Mouse (Mus musculus) heart, postnatal 4 days (tissue): ENCODE measurements around the gene Kcnmb2. TPM values are rescaled to one million over a fixed set of nuclear protein-coding genes. Genes with fewer than 3 reads are reported as not detected.

Experiments
- DNase-seq: peaks from one replicate; pipeline ENCODE4 v3.0.0; 2021
- total RNA-seq, 2 experiments: library from RNA; stranded (reverse); gene quantifications; 2 replicates each; pipeline ENCODE4 v1.2.3; 2021

The Kcnmb2 gene
- total RNA-seq = under 1 TPM; 0.18 to 0.33 TPM

GRCm38 (mm10) chr3:31902504-31903330 is at the start of gene Kcnmb2:
Gene Kcnmb2, plus strand, starts transcription at chr3:31902507.
- DNase-seq = peak; percentile 7

- no peak for DNase-seq
Measured at GRCm38 (mm10) chr3:31863522-31863921, 38.8 kb upstream of the Kcnmb2 start.

- DNase-seq = no peak
Measured at GRCm38 (mm10) chr3:31864070-31864469, 38.2 kb upstream of the Kcnmb2 start.

- no peak for DNase-seq
Measured at GRCm38 (mm10) chr3:31871461-31871860, 30.8 kb upstream of the Kcnmb2 start.

- DNase-seq = no peak
Measured at GRCm38 (mm10) chr3:31882621-31883131, 19.6 kb upstream of the Kcnmb2 start.

- no peak for DNase-seq
Measured at GRCm38 (mm10) chr3:31892653-31893052, 9.7 kb upstream of the Kcnmb2 start.

GRCm38 (mm10) chr3:31903506-31903905 is 1.2 kb downstream of the Kcnmb2 start:
- DNase-seq = no peak

GRCm38 (mm10) chr3:31904156-31904555 is 1.8 kb downstream of the Kcnmb2 start:
- no peak for DNase-seq

- DNase-seq = no peak
Measured at GRCm38 (mm10) chr3:31911168-31911567, 8.9 kb downstream of the Kcnmb2 start.

- no peak for DNase-seq
Measured at GRCm38 (mm10) chr3:31911690-31912089, 9.4 kb downstream of the Kcnmb2 start.

- DNase-seq = no peak
Measured at GRCm38 (mm10) chr3:31928544-31928943, 26.2 kb downstream of the Kcnmb2 start.

- no peak for DNase-seq
Measured at GRCm38 (mm10) chr3:31934704-31935103, 32.4 kb downstream of the Kcnmb2 start.

GRCm38 (mm10) chr3:31941478-31941877 is 39.2 kb downstream of the Kcnmb2 start:
- peak; percentile 46 for DNase-seq

- no peak for DNase-seq
Measured at GRCm38 (mm10) chr3:31954213-31954612, 51.9 kb downstream of the Kcnmb2 start.

- DNase-seq = no peak
Measured at GRCm38 (mm10) chr3:31955004-31955403, 52.7 kb downstream of the Kcnmb2 start.

- no peak for DNase-seq
Measured at GRCm38 (mm10) chr3:31959821-31960220, 57.5 kb downstream of the Kcnmb2 start.

GRCm38 (mm10) chr3:31961175-31961574 is 58.9 kb downstream of the Kcnmb2 start:
- no peak for DNase-seq

- DNase-seq = no peak
Measured at GRCm38 (mm10) chr3:31963076-31963475, 60.8 kb downstream of the Kcnmb2 start.

GRCm38 (mm10) chr3:31979661-31980060 is 77.4 kb downstream of the Kcnmb2 start:
- no peak for DNase-seq

GRCm38 (mm10) chr3:31982444-31982843 is 80.1 kb downstream of the Kcnmb2 start:
- DNase-seq = no peak

- DNase-seq = no peak
Measured at GRCm38 (mm10) chr3:31985103-31985502, 82.8 kb downstream of the Kcnmb2 start.

- DNase-seq = no peak
Measured at GRCm38 (mm10) chr3:31991526-31992045, 89.3 kb downstream of the Kcnmb2 start.

- no peak for DNase-seq
Measured at GRCm38 (mm10) chr3:32011566-32011965, 109.3 kb downstream of the Kcnmb2 start.
